Mouse (Mus musculus) spleen, adult 2 months (tissue): ENCODE measurements at regions not wholly inside any gene's neighbourhood (a gene's known extent, or its start where the extent isn't known, plus 50 kb on each side); places are given as distances from the start of the nearest gene placed in this dataset.
"Not testable (repeated sequence)": the region's sequence is repeated elsewhere in the genome, so short reads cannot be mapped to it uniquely, and the experiment has no call there.

Experiments
- DNase-seq, 2 experiments: peaks; one replicate each; pipeline versions ENCODE4 v3.0.0 to v3.0.0-alpha.2; 2012 to 2021; ENCODE audit warnings: low spot score in 2 of 2, low read depth in 1 of 2
- H3K27ac ChIP-seq: fragments of 200-500 bp; 2 replicates; pipeline ENCODE4 v1.5.1; 2012; ENCODE audit warnings: low read length, inconsistent platforms; ENCODE audit not compliant: insufficient read depth
- H3K27me3 ChIP-seq: fragments of 200-500 bp; 2 replicates; pipeline ENCODE4 v1.6.1; 2012; ENCODE audit warnings: mild to moderate bottlenecking, moderate library complexity, low read length, inconsistent platforms; ENCODE audit not compliant: control insufficient read depth, insufficient read depth
- H3K36me3 ChIP-seq: fragments of 200-500 bp; 2 replicates; pipeline ENCODE4 v1.6.1; 2012; ENCODE audit warnings: mild to moderate bottlenecking, low read length, inconsistent platforms; ENCODE audit not compliant: control insufficient read depth, insufficient read depth
- H3K4me1 ChIP-seq: fragments of 200-500 bp; 2 replicates; pipeline ENCODE4 v1.6.1; 2011; ENCODE audit warnings: inconsistent platforms; ENCODE audit not compliant: control insufficient read depth, insufficient read depth, insufficient read length
- H3K4me3 ChIP-seq: fragments of 200-500 bp; 2 replicates; pipeline ENCODE4 v1.5.1; 2011; ENCODE audit warnings: mild to moderate bottlenecking, inconsistent platforms; ENCODE audit not compliant: insufficient read depth, insufficient read length; ENCODE audit errors: extremely low read depth
- CTCF ChIP-seq: fragments of 200-500 bp; IDR thresholded peaks from 2 replicates; pipeline ENCODE4 v1.5.1; 2011; ENCODE audit warnings: mild to moderate bottlenecking, inconsistent platforms; ENCODE audit not compliant: insufficient read depth, insufficient read length, insufficient replicate concordance; ENCODE audit errors: extremely low read depth
- POLR2A ChIP-seq: fragments of 200-500 bp; IDR thresholded peaks from 2 replicates; pipeline ENCODE4 v1.6.1; 2011; ENCODE audit warnings: low read depth, low read length, inconsistent platforms
- WGBS: fragments of 180-500 bp; shearing (Covaris S2); methylation state at CpG from one replicate; pipeline ENCODE4 v1.1.7; 2018; 5-methylcytosine and 5-hydroxymethylcytosine counted together

DNA sequence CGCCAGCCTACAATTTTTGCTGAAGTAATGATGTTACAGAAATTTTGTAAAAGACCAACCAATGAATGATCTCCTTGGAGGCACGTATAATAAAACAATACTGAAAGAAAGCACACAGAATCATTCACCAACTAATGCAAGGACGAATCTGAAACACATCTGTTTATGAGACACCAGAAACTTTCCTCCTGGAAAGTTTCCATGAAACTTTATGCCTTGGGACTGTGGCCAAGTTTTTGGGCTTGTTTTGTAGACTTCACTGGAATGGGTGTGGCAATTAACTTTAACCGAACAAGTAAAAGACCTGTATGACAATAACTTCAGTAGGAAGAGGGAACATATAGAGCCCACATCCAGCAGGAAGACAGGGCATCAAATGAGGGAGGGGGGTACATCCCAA, 564.9 kb downstream of the Rpia start:
- Histone ChIP-seq H3K36me3 (no peaks in the 10 kb centered on the region), H3K4me3 (no peak overlapping the region), H3K27me3 (no peaks in the 10 kb centered on the region), H3K27ac (no peak overlapping the region), H3K4me1 (no peaks in the 10 kb centered on the region)
- DNase-seq: no peak
- WGBS: 78% methylated on average over 4 of the region's 4 CpGs
- no peak for TF ChIP-seq CTCF
- TF ChIP-seq POLR2A: no peak

DNA sequence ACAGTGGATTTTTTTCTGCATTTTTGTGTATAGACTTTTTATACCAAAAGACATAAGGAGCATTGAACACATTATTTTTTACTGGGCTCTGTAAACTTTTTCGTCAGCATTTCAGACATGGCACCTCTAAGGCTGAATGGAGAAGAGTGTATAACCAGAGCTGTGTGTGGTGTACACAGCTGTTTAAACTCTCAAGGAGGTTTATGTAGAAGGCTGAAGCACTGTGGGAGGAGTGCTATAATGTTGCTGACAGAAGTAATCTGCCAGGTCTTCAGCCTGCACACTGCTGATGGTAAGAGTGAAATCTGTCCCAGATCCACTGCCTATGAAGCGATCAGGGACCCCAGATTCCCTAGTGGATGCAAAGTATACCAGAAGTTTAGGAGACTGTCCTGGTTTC, 575.4 kb downstream of the Rpia start:
- not testable (repeated sequence) for H3K27me3 ChIP-seq, DNase-seq, H3K4me1 ChIP-seq, H3K36me3 ChIP-seq, H3K27ac ChIP-seq, H3K4me3 ChIP-seq
- 73% methylated on average over 2 of the region's 2 CpGs for WGBS

DNA sequence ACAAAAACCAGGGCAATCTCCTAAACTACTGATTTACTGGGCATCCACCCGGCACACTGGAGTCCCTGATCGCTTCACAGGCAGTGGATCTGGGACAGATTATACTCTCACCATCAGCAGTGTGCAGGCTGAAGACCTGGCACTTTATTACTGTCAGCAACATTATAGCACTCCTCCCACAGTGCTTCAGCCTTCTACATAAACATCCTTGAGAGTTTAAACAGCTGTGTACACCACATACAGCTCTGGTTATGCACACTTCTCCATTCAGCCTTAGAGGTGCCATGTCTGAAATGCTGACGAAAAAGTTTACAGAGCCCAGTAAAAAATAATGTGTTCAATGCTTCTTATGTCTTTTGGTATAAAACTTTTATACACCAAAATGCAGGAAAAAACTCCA, 576.3 kb downstream of the Rpia start:
- H3K27ac ChIP-seq, H3K4me3 ChIP-seq, H3K27me3 ChIP-seq, DNase-seq, H3K4me1 ChIP-seq, H3K36me3 ChIP-seq: not testable (repeated sequence)
- WGBS: 75% methylated on average over 3 of the region's 3 CpGs
